Mouse (Mus musculus): Measurements from ENCODE around the gene Mcm9.
A peak's percentile ranks its signal among the peaks of the same experiment; 100 is the strongest.
"Not testable (repeated sequence)": the region's sequence is repeated elsewhere in the genome, so short reads cannot be mapped to it uniquely, and the experiment has no call there.

Mcm9 gene

DNA sequence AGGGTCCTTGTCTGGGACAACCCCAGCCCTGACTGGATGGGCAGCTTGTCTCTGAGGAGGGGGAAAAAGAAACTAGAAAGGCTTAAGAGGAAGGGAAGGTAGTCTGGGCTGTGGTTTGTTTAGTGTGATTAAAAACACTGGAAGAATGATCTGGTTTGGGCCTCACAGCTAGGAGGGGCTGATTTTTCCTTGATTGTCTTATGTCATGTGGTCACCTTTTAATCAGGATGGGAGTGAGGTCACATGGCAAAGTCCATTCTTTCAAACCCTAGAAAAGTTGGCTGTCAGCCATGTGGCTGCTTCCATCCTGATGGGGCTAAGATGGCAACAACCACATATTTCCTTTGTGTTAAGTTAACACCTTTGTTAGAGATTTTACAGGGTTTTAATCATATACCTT lies 61.7 kb downstream of the Mcm9 start:
- no peak for DNase-seq

GRCm38 (mm10) chr10:53565538-53565937 lies 64.7 kb downstream of the Mcm9 start:
- no peak for DNase-seq

- DNase-seq: no peak
Measured at GRCm38 (mm10) chr10:53562001-53562400, 68.2 kb downstream of the Mcm9 start.

DNA sequence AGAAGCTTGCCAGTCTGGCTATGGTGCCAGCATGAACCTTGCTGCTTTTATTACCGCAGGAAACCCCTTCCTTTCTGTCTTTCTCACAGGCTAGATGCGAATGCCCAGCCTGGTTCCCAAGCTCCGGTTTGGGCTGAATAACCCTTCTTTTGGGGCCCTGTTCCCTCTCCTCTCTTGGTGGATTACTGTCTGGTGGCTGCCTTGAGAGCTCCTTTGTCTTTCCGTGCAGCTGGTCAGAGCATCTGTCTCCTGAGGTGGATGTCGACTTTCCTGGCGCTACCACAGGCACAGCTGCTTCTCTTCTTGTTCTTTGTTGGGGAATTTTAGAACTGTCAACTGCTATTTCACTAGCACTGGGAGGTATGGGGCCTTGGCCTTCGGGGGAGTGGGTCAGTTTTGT lies 92.6 kb downstream of the Mcm9 start:
- DNase-seq: no peak

DNA sequence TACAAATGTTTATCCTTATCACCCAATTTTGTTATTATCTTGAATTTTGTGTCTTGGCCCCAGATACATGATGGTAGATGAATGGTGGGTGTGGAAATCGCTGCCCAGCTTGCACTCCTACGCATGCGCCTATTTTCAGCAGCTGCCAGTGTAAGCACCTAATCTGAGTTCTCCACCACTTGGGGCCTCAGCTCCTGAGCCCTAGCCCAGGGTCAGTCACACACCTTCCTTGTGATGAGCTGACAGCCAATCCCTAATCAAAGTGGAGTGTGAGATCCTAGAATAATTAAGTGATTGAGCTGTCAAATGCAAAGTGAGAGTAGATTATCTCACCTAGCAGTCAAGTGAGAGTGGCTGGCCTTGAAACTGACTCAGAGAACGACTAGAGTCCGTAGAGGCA lies 97.9 kb downstream of the Mcm9 start:
- DNase-seq: no peak

DNA sequence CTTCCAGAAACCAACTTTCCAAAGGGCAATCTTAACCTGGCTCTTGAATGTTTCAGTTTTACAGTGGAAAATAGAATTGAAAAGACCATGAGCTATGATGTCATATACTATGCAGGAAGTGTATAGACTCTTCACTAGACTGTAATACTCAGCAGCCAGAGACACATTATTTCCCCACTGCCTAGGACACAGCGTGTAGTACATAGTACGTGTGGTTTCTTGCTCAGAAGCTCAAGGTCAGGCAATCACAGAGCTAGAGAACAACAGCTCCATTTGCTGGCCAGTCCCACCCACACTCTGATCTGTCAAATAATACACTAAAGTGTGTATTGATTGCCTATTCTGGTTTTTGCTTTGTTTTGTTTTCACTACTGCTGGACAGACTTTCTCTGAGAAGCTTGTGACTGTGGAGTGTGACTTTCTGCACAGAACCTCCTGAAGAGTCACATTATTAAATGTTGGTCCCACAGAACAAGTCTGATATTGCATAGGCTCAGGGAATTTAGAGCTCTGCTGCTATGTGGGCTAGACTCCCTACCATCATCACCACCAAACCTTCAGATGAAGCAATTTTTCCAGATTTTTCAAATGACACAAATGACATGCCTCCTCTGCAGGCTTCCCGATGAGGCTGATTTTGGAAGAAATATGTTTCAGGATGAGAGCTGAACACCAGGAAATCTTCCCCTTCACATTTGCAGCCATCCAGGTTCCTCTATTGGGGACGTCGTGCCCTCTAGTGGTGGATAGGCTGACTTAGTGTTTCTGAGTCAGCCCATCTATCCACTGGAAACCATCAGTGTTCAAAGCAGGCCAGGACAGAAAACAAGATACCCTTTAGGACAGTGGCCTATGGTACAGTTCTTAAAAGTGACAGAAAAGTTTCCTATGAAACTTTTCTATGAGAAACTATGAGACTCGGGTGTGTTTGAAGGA lies 102.1 kb downstream of the Mcm9 start:
- DNase-seq: peak; percentile 61 to 64

- DNase-seq: no peak
Measured at GRCm38 (mm10) chr10:53527344-53527743, 102.9 kb downstream of the Mcm9 start.

GRCm38 (mm10) chr10:53526350-53526749 lies 103.9 kb downstream of the Mcm9 start:
- no peak for DNase-seq

DNA sequence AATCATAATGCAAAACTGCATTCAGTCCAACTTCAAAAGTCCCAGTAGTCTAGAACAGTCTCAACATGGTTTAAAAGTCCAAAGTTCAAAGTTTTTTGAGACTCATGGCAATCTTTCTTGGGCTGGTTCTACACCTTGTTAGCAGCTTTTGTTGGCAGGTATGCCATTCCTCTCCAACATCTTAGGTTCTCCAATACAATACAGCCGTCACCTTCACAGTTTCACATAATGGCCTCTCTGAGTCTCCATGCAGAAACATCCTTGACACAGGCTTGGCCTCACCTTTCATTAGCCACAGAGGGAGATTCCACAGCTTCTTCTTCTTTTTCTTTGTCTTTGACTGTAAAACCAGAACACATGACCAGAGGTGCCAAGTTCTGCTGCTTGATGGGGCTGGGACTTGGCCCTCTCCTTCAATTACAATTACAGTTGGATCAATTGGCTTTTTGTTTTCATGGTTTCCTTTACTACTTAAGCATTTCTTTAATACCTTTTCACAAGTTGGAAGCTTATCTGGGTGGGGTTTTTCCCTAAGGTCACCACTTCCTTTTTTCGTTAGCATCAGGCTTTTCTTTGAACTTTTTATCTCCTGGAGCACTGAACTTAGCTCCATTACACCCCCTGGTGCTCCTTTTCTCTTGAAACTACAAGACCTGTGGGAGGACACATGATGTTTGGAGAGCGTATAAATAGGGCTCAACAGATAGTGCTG lies 104.8 kb downstream of the Mcm9 start:
- no peak for DNase-seq

DNA sequence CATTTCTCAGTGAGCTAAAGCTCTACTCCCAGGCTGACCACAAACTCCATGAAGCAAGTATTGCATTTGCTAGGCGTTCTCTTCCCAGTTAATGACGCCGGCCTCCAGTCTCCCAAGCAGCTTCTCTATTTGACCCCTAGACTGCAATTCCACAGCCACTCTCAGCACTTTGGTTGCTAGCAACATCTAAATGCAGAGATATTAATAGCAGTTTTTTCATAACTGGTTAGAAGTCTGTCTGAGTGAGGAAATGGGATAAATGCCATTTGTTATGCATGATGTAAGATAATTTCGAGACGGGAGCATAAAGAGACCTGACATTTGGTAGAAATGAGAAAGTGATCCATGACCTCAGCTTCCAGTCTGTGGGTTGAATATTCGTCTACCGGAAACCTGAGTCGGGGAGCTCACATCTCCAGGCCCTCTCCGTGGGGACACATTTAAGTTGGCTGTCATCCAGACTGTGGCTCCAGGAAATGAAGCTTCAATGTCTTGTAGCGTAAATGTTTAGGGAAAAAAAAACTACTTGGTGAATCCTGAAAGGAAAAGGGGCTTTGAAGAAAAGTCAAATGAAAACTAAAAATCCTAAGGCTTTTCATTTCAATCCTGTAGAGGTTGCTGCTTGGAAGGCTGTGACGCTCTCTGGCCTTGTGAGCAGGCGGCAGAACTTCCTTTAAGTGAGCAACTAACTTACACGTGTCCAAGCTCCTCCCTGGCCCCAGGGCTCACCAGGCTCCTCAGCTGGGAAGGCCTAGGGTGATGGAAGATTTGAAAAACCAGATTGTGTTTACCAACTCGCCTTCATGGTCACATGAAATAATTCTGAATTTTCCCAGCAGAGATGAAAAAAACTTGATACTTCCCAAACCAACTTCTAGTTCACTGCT lies 110.9 kb downstream of the Mcm9 start:
- no peak for DNase-seq

DNA sequence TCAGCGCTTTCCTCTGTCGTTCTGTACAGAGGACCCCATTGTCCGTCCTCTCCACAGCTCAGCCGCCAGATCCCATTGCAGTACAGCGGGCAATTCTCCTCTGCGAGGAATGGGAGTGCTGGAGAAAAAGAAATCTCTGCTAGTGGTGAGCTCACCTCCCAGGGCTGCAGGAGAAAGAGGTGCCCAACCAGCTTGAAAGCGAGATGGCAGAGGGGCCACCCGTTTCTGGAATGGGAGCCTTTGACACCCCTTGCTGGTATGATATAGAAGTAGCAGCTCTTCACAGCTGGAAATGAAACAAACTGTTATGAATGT lies 111.7 kb downstream of the Mcm9 start:
- DNase-seq: no peak

GRCm38 (mm10) chr10:53517770-53518598 lies 112.3 kb downstream of the Mcm9 start:
- no peak for DNase-seq

- DNase-seq: no peak
Measured at GRCm38 (mm10) chr10:53512491-53512890, 117.7 kb downstream of the Mcm9 start.

- peak; percentile 66 to 68 for DNase-seq
Measured at GRCm38 (mm10) chr10:53509158-53509773, 121.0 kb downstream of the Mcm9 start.

GRCm38 (mm10) chr10:53508676-53509075 lies 121.6 kb downstream of the Mcm9 start:
- no peak for DNase-seq

DNA sequence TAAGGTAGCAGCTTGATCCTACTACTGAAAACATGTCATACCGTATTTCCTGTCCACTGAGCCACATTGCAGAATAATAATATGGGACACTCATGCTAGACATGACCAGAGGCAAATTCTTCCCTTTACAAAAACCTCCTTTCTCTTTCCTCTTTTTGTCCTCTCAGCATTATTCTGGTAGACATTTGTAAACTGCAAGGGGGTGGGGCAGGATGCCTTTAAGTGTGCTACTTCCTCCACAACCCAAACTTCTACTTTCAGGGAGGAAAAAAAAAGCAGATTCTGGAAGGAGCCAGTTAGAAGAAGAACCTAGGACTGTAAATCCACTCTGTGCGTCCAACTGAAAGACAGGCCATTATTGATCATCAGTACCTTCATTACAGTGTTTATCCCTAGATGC lies 124.7 kb downstream of the Mcm9 start:
- no peak for DNase-seq

DNA sequence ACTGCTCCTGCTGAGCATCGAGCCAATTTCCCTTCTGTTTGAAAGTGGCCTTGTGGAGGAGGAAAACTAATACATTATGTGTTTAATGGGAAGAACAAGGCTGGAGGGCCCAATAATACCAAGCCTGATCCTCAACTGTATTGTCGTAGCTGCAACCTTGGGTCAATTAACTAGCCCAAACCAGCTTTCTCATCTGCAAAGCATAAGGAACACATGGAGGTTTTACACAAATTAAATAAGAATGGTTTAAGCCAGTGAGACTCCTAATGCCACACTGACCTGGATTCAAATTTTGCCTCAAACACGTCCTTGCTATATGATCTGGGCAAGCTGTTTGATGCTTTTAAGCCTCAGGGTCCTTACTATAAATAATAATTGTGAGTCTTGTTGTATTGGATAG lies 125.2 kb downstream of the Mcm9 start:
- DNase-seq: no peak

- DNase-seq: peak; percentile 48 to 52
Measured at GRCm38 (mm10) chr10:53502875-53503816, 127.1 kb downstream of the Mcm9 start.

DNA sequence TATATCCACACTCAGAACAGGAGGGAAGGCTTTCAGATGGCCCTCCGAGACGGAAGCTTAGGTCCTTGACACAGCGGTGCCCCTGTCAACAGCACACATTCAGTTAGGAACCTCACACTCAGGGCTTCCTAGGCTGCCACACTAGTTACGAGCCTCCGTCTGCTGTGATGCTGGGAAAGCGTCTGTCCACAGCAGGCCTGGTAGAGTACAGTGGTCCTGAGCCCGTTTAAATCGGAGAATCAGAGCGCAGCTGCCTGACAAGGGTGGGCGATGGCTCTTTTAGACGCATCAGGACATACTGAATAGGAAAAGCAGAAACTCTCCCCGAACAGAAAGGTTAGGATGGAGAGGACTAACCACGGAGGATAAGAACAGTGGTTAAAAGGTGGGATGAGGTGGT lies 127.8 kb downstream of the Mcm9 start:
- no peak for DNase-seq

DNA sequence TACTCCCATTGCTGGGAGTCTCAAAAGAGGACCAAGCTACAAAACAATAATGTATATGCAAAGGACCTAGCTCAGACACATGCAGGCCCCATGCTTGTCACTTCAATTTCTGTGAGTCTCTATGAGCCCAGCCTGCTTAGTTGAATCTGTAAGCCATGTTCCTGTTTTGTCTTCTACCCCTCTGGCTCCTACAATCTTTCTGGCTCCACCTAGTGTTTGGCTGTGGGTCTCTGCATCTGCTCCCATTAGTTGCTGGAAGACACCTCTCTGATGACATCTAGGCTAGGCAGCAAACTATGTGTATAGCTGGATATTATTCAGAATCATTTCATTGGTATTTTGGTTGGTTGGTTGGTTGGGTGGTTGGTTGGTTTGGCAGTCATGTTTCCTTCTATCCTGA lies 130.7 kb downstream of the Mcm9 start:
- peak in 1 of 2 experiments; percentile 12 for DNase-seq

GRCm38 (mm10) chr10:53495349-53495748 lies 134.9 kb downstream of the Mcm9 start:
- DNase-seq: not testable (repeated sequence)

All from cerebellum, adult 18-20 months (tissue).